25 mouse cellular contexts compared by ENCODE assay signal in the genomic region with DNA sequence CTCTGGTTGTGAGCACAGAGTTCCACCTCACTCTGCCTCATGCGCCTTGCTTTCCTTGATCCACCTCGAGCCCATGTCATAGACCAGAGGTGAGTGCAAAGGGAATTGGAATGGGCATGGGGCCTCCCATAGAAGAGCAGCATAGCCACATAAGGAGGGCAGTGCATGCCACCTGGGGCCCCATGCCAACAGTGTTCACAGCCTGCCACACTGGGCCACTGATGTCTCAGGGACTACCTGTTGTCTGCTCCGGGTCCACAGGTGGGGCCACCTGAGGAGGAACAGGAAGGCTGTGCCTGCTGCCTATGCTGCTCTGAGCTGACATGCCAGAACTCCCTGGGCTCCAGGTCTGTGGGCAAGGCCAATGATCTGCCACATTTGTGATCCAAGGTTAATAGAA.
DNase-seq lines count a peak whose midpoint lies in the region; ATAC-seq and TF ChIP-seq lines count a peak whose summit lies in the region.
"Had no signal": no experiment of that assay in that cellular context is flagged by ENCODE, and none has a peak within 500 bp of the region (broad histone marks: within the 10 kb centered on the region; RNA-seq: fewer than 3 reads in every experiment).

No protein-coding gene starts in this region.

- H3K9me3 ChIP-seq in kidney, embryonic 15.5 days (replicated peaks) = no peaks in the 10 kb centered on the region
- no peaks in the 10 kb centered on the region for H3K9me3 ChIP-seq in kidney, embryonic 16.5 days (ENCODE audit: low read length)
- H3K9me3 ChIP-seq in midbrain, embryonic 14.5 days (ENCODE audit: control insufficient read depth, low read length) = no peaks in the 10 kb centered on the region
- no peaks in the 10 kb centered on the region for H3K9me3 ChIP-seq in midbrain, embryonic 13.5 days
- H3K9me3 ChIP-seq: embryonic facial prominence, embryonic 12.5 days; forebrain, embryonic 12.5 days; forebrain, embryonic 15.5 days; heart, embryonic 10.5 days; heart, embryonic 13.5 days; hindbrain, embryonic 12.5 days; intestine, embryonic 15.5 days had no signal

- H3K27me3 ChIP-seq in kidney, embryonic 15.5 days = no peaks in the 10 kb centered on the region
- H3K27me3 ChIP-seq in kidney, embryonic 16.5 days (ENCODE audit: insufficient read depth, low read length) = no peaks in the 10 kb centered on the region
- H3K27me3 ChIP-seq in midbrain, embryonic 14.5 days (ENCODE audit: control insufficient read depth, insufficient read depth, low read length) = no peaks in the 10 kb centered on the region
- H3K27me3 ChIP-seq in midbrain, embryonic 13.5 days = no peaks in the 10 kb centered on the region
- H3K27me3 ChIP-seq: embryonic facial prominence, embryonic 12.5 days; forebrain, embryonic 12.5 days; forebrain, embryonic 15.5 days; heart, embryonic 13.5 days; hindbrain, embryonic 12.5 days; intestine, embryonic 15.5 days had no signal

- no peaks in the 10 kb centered on the region for H3K4me1 ChIP-seq in kidney, embryonic 15.5 days
- no peaks in the 10 kb centered on the region for H3K4me1 ChIP-seq in kidney, embryonic 16.5 days (ENCODE audit: insufficient read depth, low read length)
- H3K4me1 ChIP-seq in midbrain, embryonic 14.5 days (ENCODE audit: control insufficient read depth, insufficient read depth, low read length) = no peaks in the 10 kb centered on the region
- no peaks in the 10 kb centered on the region for H3K4me1 ChIP-seq in midbrain, embryonic 13.5 days (replicated peaks)
- H3K4me1 ChIP-seq: embryonic facial prominence, embryonic 12.5 days; forebrain, embryonic 12.5 days; forebrain, embryonic 15.5 days; heart, embryonic 10.5 days; heart, embryonic 13.5 days; hindbrain, embryonic 12.5 days; intestine, embryonic 15.5 days had no signal

- no peaks in the 10 kb centered on the region for H3K36me3 ChIP-seq in kidney, embryonic 15.5 days
- H3K36me3 ChIP-seq in kidney, embryonic 16.5 days (ENCODE audit: insufficient read depth, low read length) = no peaks in the 10 kb centered on the region
- no peaks in the 10 kb centered on the region for H3K36me3 ChIP-seq in midbrain, embryonic 14.5 days (ENCODE audit: control insufficient read depth, insufficient read depth, low read length)
- no peaks in the 10 kb centered on the region for H3K36me3 ChIP-seq in midbrain, embryonic 13.5 days
- H3K36me3 ChIP-seq: embryonic facial prominence, embryonic 12.5 days; forebrain, embryonic 12.5 days; forebrain, embryonic 15.5 days; heart, embryonic 10.5 days; heart, embryonic 13.5 days; hindbrain, embryonic 12.5 days; intestine, embryonic 15.5 days had no signal

- H3K27ac ChIP-seq in gastrocnemius, adult 2 months = no peak overlapping the region
- no peak overlapping the region for H3K27ac ChIP-seq in kidney, embryonic 15.5 days
- no peak overlapping the region for H3K27ac ChIP-seq in kidney, embryonic 16.5 days (ENCODE audit: low read length)
- no peak overlapping the region for H3K27ac ChIP-seq in midbrain, embryonic 14.5 days (replicated peaks; ENCODE audit: low read depth, low read length)
- no peak overlapping the region for H3K27ac ChIP-seq in midbrain, embryonic 13.5 days
- H3K27ac ChIP-seq: embryonic facial prominence, embryonic 12.5 days; forebrain, embryonic 12.5 days; forebrain, embryonic 15.5 days; heart, embryonic 10.5 days; heart, embryonic 13.5 days; hindbrain, embryonic 12.5 days; intestine, embryonic 15.5 days had no signal

- no peak overlapping the region for H3K9ac ChIP-seq in kidney, embryonic 15.5 days
- no peak overlapping the region for H3K9ac ChIP-seq in kidney, embryonic 16.5 days (replicated peaks; ENCODE audit: low read length)
- no peak overlapping the region for H3K9ac ChIP-seq in midbrain, embryonic 14.5 days (replicated peaks; ENCODE audit: low read length)
- H3K9ac ChIP-seq in midbrain, embryonic 13.5 days (replicated peaks) = no peak overlapping the region
- H3K9ac ChIP-seq: embryonic facial prominence, embryonic 12.5 days; forebrain, embryonic 12.5 days; forebrain, embryonic 15.5 days; heart, embryonic 13.5 days; hindbrain, embryonic 12.5 days; intestine, embryonic 15.5 days had no signal

- no peak overlapping the region for H3K4me2 ChIP-seq in kidney, embryonic 15.5 days
- no peak overlapping the region for H3K4me2 ChIP-seq in kidney, embryonic 16.5 days (replicated peaks; ENCODE audit: low read depth, low read length)
- H3K4me2 ChIP-seq in midbrain, embryonic 14.5 days (ENCODE audit: low read length) = no peak overlapping the region
- no peak overlapping the region for H3K4me2 ChIP-seq in midbrain, embryonic 13.5 days (replicated peaks)
- H3K4me2 ChIP-seq: embryonic facial prominence, embryonic 12.5 days; forebrain, embryonic 12.5 days; forebrain, embryonic 15.5 days; heart, embryonic 13.5 days; hindbrain, embryonic 12.5 days; intestine, embryonic 15.5 days had no signal

- DNase-seq in gastrocnemius, adult 2 months = peak; percentile 21
- DNase-seq in gastrocnemius, postnatal 25 days = no peak
- no peak for DNase-seq in midbrain, embryonic 14.5 days
- DNase-seq: adrenal gland, adult 2 months; adrenal gland, postnatal 14 days; cerebellum, adult 11-12 months; cerebellum, adult 9-10 months; cerebellum, postnatal 14 days; gastrocnemius, postnatal 10 days; heart, adult 18-20 months; heart, postnatal 14 days; heart, postnatal 4 days had no signal

- ATAC-seq in kidney, embryonic 15.5 days (replicated peaks; ENCODE audit: low FRiP score) = 0 out of 2 replicates have a peak, but pooled peaks have one; percentile 22
- no peak for ATAC-seq in kidney, embryonic 16.5 days (ENCODE audit: low FRiP score, low TSS enrichment)
- peak; percentile 24; the same call in 1 of the 2 replicates for ATAC-seq in midbrain, embryonic 14.5 days (ENCODE audit: low FRiP score, low TSS enrichment)
- no peak for ATAC-seq in midbrain, embryonic 13.5 days
- ATAC-seq: CD4-positive, CD25-positive, alpha-beta regulatory T cell, adult 4 months; forebrain, embryonic 15.5 days; hindbrain, embryonic 16.5 days; intestine, embryonic 15.5 days had no signal

- no peak overlapping the region for H3K4me3 ChIP-seq in gastrocnemius, adult 2 months
- no peak overlapping the region for H3K4me3 ChIP-seq in kidney, embryonic 15.5 days (replicated peaks)
- H3K4me3 ChIP-seq in kidney, embryonic 16.5 days (ENCODE audit: low read length) = no peak overlapping the region
- no peak overlapping the region for H3K4me3 ChIP-seq in midbrain, embryonic 14.5 days (replicated peaks; ENCODE audit: low read depth, low read length)
- H3K4me3 ChIP-seq in midbrain, embryonic 13.5 days (replicated peaks) = no peak overlapping the region
- H3K4me3 ChIP-seq: embryonic facial prominence, embryonic 12.5 days; erythroblast, embryonic 14.5 days; forebrain, embryonic 12.5 days; forebrain, embryonic 15.5 days; heart, embryonic 10.5 days; heart, embryonic 13.5 days; hindbrain, embryonic 12.5 days; intestine, embryonic 15.5 days had no signal

- intact Hi-C loops in gastrocnemius, adult 2 months (cut with DNase I) = no loop called here

- WGBS in kidney, embryonic 15.5 days = 83% methylated on average over 3 of the region's 3 CpGs
- 84% methylated on average over 3 of the region's 3 CpGs for WGBS in kidney, embryonic 16.5 days
- 85% methylated on average over 3 of the region's 3 CpGs for WGBS in midbrain, embryonic 14.5 days
- 77% methylated on average over 3 of the region's 3 CpGs for WGBS in midbrain, embryonic 13.5 days

- no peak for TF ChIP-seq CTCF in gastrocnemius, adult 2 months (IDR thresholded peaks at IDR 0.05)

Comparison
In these comparisons a context has a peak if more than half of its experiments do, and no peak if none do; other contexts are left out.
1. ATAC-seq: peak in kidney, embryonic 15.5 days (single experiment) and midbrain, embryonic 14.5 days (single experiment); none in kidney, embryonic 16.5 days (single experiment) and midbrain, embryonic 13.5 days (single experiment).